Mouse (Mus musculus): Measurements from ENCODE around the gene Gm4846. TPM values are rescaled to one million over a fixed set of nuclear protein-coding genes. Genes with fewer than 3 reads are reported as not detected.

The Gm4846 gene
- total and polyA plus RNA-seq, 3 experiments, result not detected

DNA sequence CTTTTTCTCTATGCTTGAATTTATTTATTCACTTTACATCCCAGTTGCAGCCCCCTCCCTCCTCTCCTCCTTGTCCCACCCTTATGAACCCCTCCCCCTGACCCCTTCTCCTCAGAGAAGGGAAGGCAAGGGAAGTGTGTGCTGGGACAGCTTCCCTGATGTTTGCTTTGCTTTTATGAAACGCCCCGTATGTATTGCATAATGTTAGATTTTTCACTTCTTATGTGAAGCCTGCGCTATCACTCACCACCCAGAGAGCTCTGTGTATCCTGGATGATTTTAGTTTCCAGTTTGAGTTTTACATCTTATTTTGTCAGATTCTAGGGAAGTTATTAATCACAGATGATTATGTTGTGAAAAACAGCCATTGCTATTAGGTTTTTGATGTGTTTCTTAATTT lies 30.2 kb downstream of the Gm4846 start:
- Histone ChIP-seq H3K4me3 (replicated peaks in 1 of 3; ENCODE audit: low read depth in 2 of 3, low read length in 2 of 3, poor library complexity in 1 of 3) (no peak overlapping the region), H3K27ac (ENCODE audit: insufficient read depth, low read depth) (no peak overlapping the region), H3K79me2 (replicated peaks; ENCODE audit: control insufficient read depth, extremely low read depth, insufficient read depth, poor library complexity, severe bottlenecking) (no peaks in the 10 kb centered on the region), H3K27me3 (replicated peaks) (no peaks in the 10 kb centered on the region), H3K9me3 (replicated peaks; ENCODE audit: low read length) (no peaks in the 10 kb centered on the region), H3K4me2 (ENCODE audit: insufficient read depth, low read depth, poor library complexity, severe bottlenecking) (no peak overlapping the region), H3K9ac (ENCODE audit: insufficient read depth, low read depth) (no peak overlapping the region), H3K36me3 (replicated peaks in 1 of 2; ENCODE audit: control insufficient read depth in 1 of 2, insufficient read depth in 1 of 2, low read length in 1 of 2) (no peaks in the 10 kb centered on the region), H3K4me1 (ENCODE audit: control insufficient read depth in 1 of 2, insufficient read depth in 2 of 2) (no peaks in the 10 kb centered on the region)
- in situ Hi-C loops (cut with MboI; ENCODE audit: low pct_ligation_motif_present, low pct_unique_long_range_greater_than_20kb, low sequenced_read_pairs) (no loop called here), dilution Hi-C loops (cut with MboI; ENCODE audit: extremely low pct_ligation_motif_present, extremely low pct_unique_long_range_greater_than_20kb, low sequenced_read_pairs) (no loop called here)
- DNase-seq (ENCODE audit: extremely low read depth), result no peak
- TF ChIP-seq POLR2A (IDR thresholded peaks at IDR 0.05; ENCODE audit: low read depth, low read length) (no peak), ETS1 (conservative IDR thresholded peaks at IDR 0.05; ENCODE audit: low read depth, low read length) (no peak), E2F4 (IDR thresholded peaks at IDR 0.05; ENCODE audit: insufficient replicate concordance, low read depth, low read length) (no peak), CTCF (conservative IDR thresholded peaks at IDR 0.05 in 1 of 2, IDR thresholded peaks at IDR 0.05 in 1 of 2; ENCODE audit: low read depth in 2 of 2, low read length in 2 of 2) (no peak), TBP (conservative IDR thresholded peaks at IDR 0.05; ENCODE audit: low read depth, low read length) (no peak), RAD21 (IDR thresholded peaks at IDR 0.05; ENCODE audit: low read depth, low read length) (no peak), CHD1 (IDR thresholded peaks at IDR 0.05; ENCODE audit: low read depth, low read length) (no peak), ZMIZ1 (IDR thresholded peaks at IDR 0.05; ENCODE audit: low read depth, low read length) (no peak), SIN3A (IDR thresholded peaks at IDR 0.05; ENCODE audit: low read length) (no peak), BHLHE40 (IDR thresholded peaks at IDR 0.05; ENCODE audit: low read depth, low read length) (no peak)

DNA sequence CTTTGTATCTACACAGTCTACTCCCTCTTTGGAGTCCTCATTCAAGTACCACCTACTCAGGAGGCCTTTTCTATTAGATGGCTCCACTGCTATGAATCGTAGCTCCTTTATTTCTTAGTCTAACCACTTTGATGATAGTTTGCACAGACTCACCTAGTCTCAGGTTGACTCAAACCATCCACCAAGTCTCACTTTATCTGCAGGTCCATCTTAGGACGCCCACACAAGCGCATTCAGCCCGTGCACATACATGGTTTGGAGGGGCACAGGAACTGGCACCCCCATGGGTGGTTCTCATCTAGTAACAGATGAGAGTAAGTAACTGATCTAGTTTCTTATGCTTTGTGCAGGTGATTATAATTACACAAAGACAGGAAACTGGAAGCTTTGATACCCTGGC lies 34.8 kb downstream of the Gm4846 start:
- no peak for TF ChIP-seq USF2 (conservative IDR thresholded peaks at IDR 0.05; ENCODE audit: low read depth, low read length)
- no peak for TF ChIP-seq NELFE (IDR thresholded peaks at IDR 0.05; ENCODE audit: low read depth, low read length)
- TF ChIP-seq PAX5 (IDR thresholded peaks at IDR 0.05; ENCODE audit: low read length), result no peak
- no peak for TF ChIP-seq CTCF (conservative IDR thresholded peaks at IDR 0.05 in 1 of 2, IDR thresholded peaks at IDR 0.05 in 1 of 2; ENCODE audit: low read depth in 2 of 2, low read length in 2 of 2)
- TF ChIP-seq MXI1 (IDR thresholded peaks at IDR 0.05; ENCODE audit: low read depth, low read length), result no peak
- no peak for TF ChIP-seq TBP (conservative IDR thresholded peaks at IDR 0.05; ENCODE audit: low read depth, low read length)
- H3K27ac ChIP-seq (ENCODE audit: insufficient read depth, low read depth), result no peak overlapping the region
- H3K27me3 ChIP-seq (replicated peaks), result no peaks in the 10 kb centered on the region
- no peaks in the 10 kb centered on the region for H3K9me3 ChIP-seq (replicated peaks; ENCODE audit: low read length)
- no peaks in the 10 kb centered on the region for H3K79me2 ChIP-seq (replicated peaks; ENCODE audit: control insufficient read depth, extremely low read depth, insufficient read depth, poor library complexity, severe bottlenecking)
- no peaks in the 10 kb centered on the region for H3K36me3 ChIP-seq (replicated peaks in 1 of 2; ENCODE audit: control insufficient read depth in 1 of 2, insufficient read depth in 1 of 2, low read length in 1 of 2)
- H3K9ac ChIP-seq (ENCODE audit: insufficient read depth, low read depth), result no peak overlapping the region
- dilution Hi-C loops (cut with MboI; ENCODE audit: extremely low pct_ligation_motif_present, extremely low pct_unique_long_range_greater_than_20kb, low sequenced_read_pairs), result no loop called here
- no peak overlapping the region for H3K4me3 ChIP-seq (replicated peaks in 1 of 3; ENCODE audit: low read depth in 2 of 3, low read length in 2 of 3, poor library complexity in 1 of 3)
- no peak overlapping the region for H3K4me2 ChIP-seq (ENCODE audit: insufficient read depth, low read depth, poor library complexity, severe bottlenecking)
- peaks cover 0 to 5% of the 10 kb centered on the region in 2 experiments; a peak in 1 of 4 replicates for H3K4me1 ChIP-seq (ENCODE audit: control insufficient read depth in 1 of 2, insufficient read depth in 2 of 2)
- DNase-seq (ENCODE audit: extremely low read depth), result no peak
- in situ Hi-C loops (cut with MboI; ENCODE audit: low pct_ligation_motif_present, low pct_unique_long_range_greater_than_20kb, low sequenced_read_pairs), result no loop called here

DNA sequence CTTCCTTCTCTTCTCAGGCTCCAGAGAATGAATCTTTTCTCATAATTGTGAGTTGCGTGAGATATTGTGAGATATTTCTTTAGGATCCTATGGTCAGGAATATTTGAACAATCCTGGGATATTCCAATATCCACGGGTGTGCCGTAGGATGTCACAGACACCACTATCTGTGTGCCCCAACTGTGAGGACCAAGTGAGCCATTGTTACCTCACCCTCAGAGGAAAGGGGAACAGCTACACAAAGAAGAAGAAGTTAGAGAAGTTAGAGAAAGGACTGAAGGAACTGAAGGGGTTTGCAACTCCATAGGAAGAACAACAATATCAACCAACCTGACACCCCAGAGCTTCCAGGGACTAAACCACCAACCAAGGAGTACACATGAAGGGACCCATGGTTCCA lies 55.4 kb downstream of the Gm4846 start:
- H3K79me2 ChIP-seq (replicated peaks; ENCODE audit: control insufficient read depth, extremely low read depth, insufficient read depth, poor library complexity, severe bottlenecking), result no peaks in the 10 kb centered on the region
- no peak overlapping the region for H3K9ac ChIP-seq (ENCODE audit: insufficient read depth, low read depth)
- H3K27ac ChIP-seq (ENCODE audit: insufficient read depth, low read depth), result no peak overlapping the region
- TF ChIP-seq JUND (conservative IDR thresholded peaks at IDR 0.05; ENCODE audit: low read depth, low read length) (no peak), KAT2A (IDR thresholded peaks at IDR 0.05; ENCODE audit: insufficient replicate concordance, low read length) (no peak), NRF1 (IDR thresholded peaks at IDR 0.05; ENCODE audit: low read depth, low read length) (no peak), ZC3H11A (IDR thresholded peaks at IDR 0.05; ENCODE audit: low read depth, low read length) (no peak), JUN (IDR thresholded peaks at IDR 0.05; ENCODE audit: insufficient read depth, low read depth, low read length) (no peak), MAX (IDR thresholded peaks at IDR 0.05; ENCODE audit: low read length) (no peak), TCF12 (IDR thresholded peaks at IDR 0.05; ENCODE audit: low read depth, low read length) (no peak), USF1 (IDR thresholded peaks at IDR 0.05; ENCODE audit: low read depth, low read length) (no peak), RCOR1 (conservative IDR thresholded peaks at IDR 0.05; ENCODE audit: low read depth, low read length) (no peak), E2F4 (IDR thresholded peaks at IDR 0.05; ENCODE audit: insufficient replicate concordance, low read depth, low read length) (no peak), ZNF384 (IDR thresholded peaks at IDR 0.05; ENCODE audit: low read depth, low read length) (no peak), POLR2A (IDR thresholded peaks at IDR 0.05; ENCODE audit: low read depth, low read length) (no peak)
- no peaks in the 10 kb centered on the region for H3K9me3 ChIP-seq (replicated peaks; ENCODE audit: low read length)
- in situ Hi-C loops (cut with MboI; ENCODE audit: low pct_ligation_motif_present, low pct_unique_long_range_greater_than_20kb, low sequenced_read_pairs), result loop anchor here (25.0 kb wide), 2 partner anchors 570 to 770 kb away; partner anchors contain the start of gene Fam78b
- no peaks in the 10 kb centered on the region for H3K36me3 ChIP-seq (replicated peaks in 1 of 2; ENCODE audit: control insufficient read depth in 1 of 2, insufficient read depth in 1 of 2, low read length in 1 of 2)
- no peak overlapping the region for H3K4me3 ChIP-seq (replicated peaks in 1 of 3; ENCODE audit: low read depth in 2 of 3, low read length in 2 of 3, poor library complexity in 1 of 3)
- H3K4me1 ChIP-seq (ENCODE audit: control insufficient read depth in 1 of 2, insufficient read depth in 2 of 2), result peaks cover 3 to 12% of the 10 kb centered on the region in 2 experiments; a peak in 3 of 4 replicates
- no peak for DNase-seq (ENCODE audit: extremely low read depth)
- no peaks in the 10 kb centered on the region for H3K27me3 ChIP-seq (replicated peaks)
- dilution Hi-C loops (cut with MboI; ENCODE audit: extremely low pct_ligation_motif_present, extremely low pct_unique_long_range_greater_than_20kb, low sequenced_read_pairs), result no loop called here
- H3K4me2 ChIP-seq (ENCODE audit: insufficient read depth, low read depth, poor library complexity, severe bottlenecking), result no peak overlapping the region
